ENCODE assay signal across 8 mouse cellular contexts in the genomic region with DNA sequence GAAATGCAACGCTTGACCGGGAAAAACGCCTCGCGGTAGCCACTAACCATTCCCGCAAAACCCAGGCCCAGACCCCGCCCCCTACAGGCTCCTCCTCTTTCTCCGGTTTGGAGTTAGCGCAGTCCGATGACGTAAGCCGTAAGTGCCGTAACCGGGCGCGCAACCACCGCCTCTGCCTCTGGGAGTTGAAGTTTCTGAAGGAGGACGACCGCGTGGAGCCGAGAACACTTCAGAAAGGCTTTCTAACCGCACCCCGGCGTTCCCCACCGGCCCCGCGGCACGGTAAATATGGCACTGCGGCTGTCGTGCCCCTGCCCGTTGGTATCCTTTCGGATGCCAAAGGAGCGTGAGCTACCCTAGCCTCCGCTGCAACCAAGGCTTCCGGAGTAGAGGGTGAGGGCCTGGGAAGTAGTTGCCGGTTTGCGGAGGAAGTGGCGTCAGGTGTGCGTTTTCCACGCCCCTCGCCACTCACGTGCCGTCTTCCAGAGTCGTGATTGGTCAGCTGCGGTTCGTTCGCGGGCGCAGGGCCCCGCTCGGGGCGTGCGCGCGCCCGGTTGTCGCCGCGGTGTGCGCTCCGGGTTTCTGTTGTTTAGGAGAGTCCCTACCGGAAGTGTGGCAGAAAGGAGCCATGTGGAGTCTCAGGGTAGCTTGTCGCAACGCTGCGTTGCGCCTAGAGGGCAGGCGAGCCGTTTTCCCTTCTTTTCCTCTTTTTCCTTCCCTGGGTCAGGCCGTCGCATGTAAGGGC. TPM values are rescaled to one million over a fixed set of nuclear protein-coding genes. Genes with fewer than 3 reads are reported as not detected.
DNase-seq lines count a peak whose midpoint lies in the region; ATAC-seq and TF ChIP-seq lines count a peak whose summit lies in the region.

A gene (plus strand): TSS at position 134 of the 745 bp plus-strand sequence.

- TF ChIP-seq CTCF in bone marrow macrophage, adult 2 months (IDR thresholded peaks at IDR 0.05; ENCODE audit: low read depth, low read length), result no peak
- peak; percentile 17; the same call in 1 of the 2 replicates for TF ChIP-seq CTCF in embryonic fibroblast, embryonic 13.5 days (IDR thresholded peaks at IDR 0.05; ENCODE audit: borderline replicate concordance, insufficient read depth, low read length)

- no peak for TF ChIP-seq POLR2A in bone marrow macrophage, adult 2 months (IDR thresholded peaks at IDR 0.05; ENCODE audit: borderline replicate concordance, low read depth, low read length)
- TF ChIP-seq POLR2A in embryonic fibroblast, embryonic 13.5 days (IDR thresholded peaks at IDR 0.05; ENCODE audit: low read depth, low read length), result peak; percentile 83

- H3K4me3 ChIP-seq in bone marrow macrophage, adult 2 months (ENCODE audit: insufficient read depth, low read length), result peak within 1 kb of the TSS; percentile 95
- peak within 1 kb of the TSS; percentile 78 for H3K4me3 ChIP-seq in embryonic fibroblast, embryonic 13.5 days (ENCODE audit: insufficient read depth, low read length)
- peak within 1 kb of the TSS; percentile 61 for H3K4me3 ChIP-seq in kidney, embryonic 14.5 days (ENCODE audit: low read length)
- H3K4me3 ChIP-seq in limb, embryonic 15.5 days, result peak within 1 kb of the TSS; percentile 75

- peak; percentile 99 for DNase-seq in A20 (ENCODE audit: low read depth, low spot score)
- DNase-seq in heart, adult 9 months (ENCODE audit: low spot score in 2 of 2), result peak; percentile 97 to 98
- DNase-seq in monocyte, adult 2 months (ENCODE audit: low read depth in 1 of 2, low spot score in 2 of 2), result peak; percentile 87 to 92
- peak; percentile 94 to 97 for DNase-seq in spleen, postnatal 36 days (ENCODE audit: low spot score in 2 of 2)

- no peaks in the 10 kb centered on the region for H3K9me3 ChIP-seq in kidney, embryonic 14.5 days (ENCODE audit: control insufficient read depth, low read length)
- H3K9me3 ChIP-seq in limb, embryonic 15.5 days, result no peaks in the 10 kb centered on the region

- H3K4me2 ChIP-seq in kidney, embryonic 14.5 days (replicated peaks; ENCODE audit: low read depth, low read length), result peak within 1 kb of the TSS; percentile 62
- peak within 1 kb of the TSS; percentile 59 for H3K4me2 ChIP-seq in limb, embryonic 15.5 days

- ATAC-seq in kidney, embryonic 14.5 days (ENCODE audit: low FRiP score, low TSS enrichment), result peak; percentile 98
- peak; percentile 99 for ATAC-seq in limb, embryonic 15.5 days (ENCODE audit: insufficient number of reproducible peaks, low FRiP score, low TSS enrichment, low read depth)

- no peaks in the 10 kb centered on the region for H3K36me3 ChIP-seq in kidney, embryonic 14.5 days (ENCODE audit: control insufficient read depth, insufficient read depth, low read length)
- H3K36me3 ChIP-seq in limb, embryonic 15.5 days, result no peaks in the 10 kb centered on the region

- H3K9ac ChIP-seq in kidney, embryonic 14.5 days (ENCODE audit: low read depth, low read length), result peak within 1 kb of the TSS; percentile 82
- peak within 1 kb of the TSS; percentile 80 for H3K9ac ChIP-seq in limb, embryonic 15.5 days

- peak within 1 kb of the TSS; percentile 100 for H3K27ac ChIP-seq in bone marrow macrophage, adult 2 months (ENCODE audit: insufficient read depth, low read depth, low read length)
- H3K27ac ChIP-seq in embryonic fibroblast, embryonic 13.5 days (ENCODE audit: insufficient read depth, low read length), result peak within 1 kb of the TSS; percentile 98
- H3K27ac ChIP-seq in kidney, embryonic 14.5 days (ENCODE audit: low read depth, low read length), result peak within 1 kb of the TSS; percentile 100
- H3K27ac ChIP-seq in limb, embryonic 15.5 days, result peak within 1 kb of the TSS; percentile 100

- WGBS in kidney, embryonic 14.5 days, result under 1% methylated on average over 70 of the region's 70 CpGs
- WGBS in limb, embryonic 15.5 days, result under 1% methylated on average over 70 of the region's 70 CpGs

- peaks cover 2% of the 10 kb centered on the region; the same call in 1 of the 2 replicates for H3K4me1 ChIP-seq in bone marrow macrophage, adult 2 months (ENCODE audit: control insufficient read depth, insufficient read depth, low read length)
- H3K4me1 ChIP-seq in embryonic fibroblast, embryonic 13.5 days (ENCODE audit: control insufficient read depth, insufficient read depth, low read length), result no peaks in the 10 kb centered on the region
- H3K4me1 ChIP-seq in kidney, embryonic 14.5 days (ENCODE audit: control insufficient read depth, insufficient read depth, low read length), result 0 out of 2 replicates have a peak, but pooled peaks cover 2% of the 10 kb centered on the region
- peaks cover 3% of the 10 kb centered on the region; the same call in 1 of the 2 replicates for H3K4me1 ChIP-seq in limb, embryonic 15.5 days

- H3K27me3 ChIP-seq in kidney, embryonic 14.5 days (ENCODE audit: control insufficient read depth, insufficient read depth, low read length), result no peaks in the 10 kb centered on the region
- no peaks in the 10 kb centered on the region for H3K27me3 ChIP-seq in limb, embryonic 15.5 days

RNA-seq across cellular contexts. Expression of the gene that starts here (rescaled TPM):
- polyA plus RNA-seq in bone marrow macrophage, adult 2 months (2012; ENCODE audit: insufficient read depth, insufficient read length, missing spikeins), result 2.6 and 4.7 TPM in 2 replicates
- polyA plus RNA-seq in embryonic fibroblast, embryonic 13.5 days (2011; ENCODE audit: insufficient read length, low read depth, missing spikeins), result 15.1 and 16.1 TPM in 2 replicates
- polyA plus RNA-seq in kidney, embryonic 14.5 days (2014; fragmentation: Nextera tagmentation; extraction: Ambion mirVana), result 15.7 and 15.8 TPM in 2 replicates
- 9.0 and 9.9 TPM in 2 replicates for polyA plus RNA-seq in limb, embryonic 15.5 days (2015; fragmentation: Nextera tagmentation; extraction: Ambion mirVana)

Comparison
In these comparisons a context has a peak if more than half of its experiments do, and no peak if none do; other contexts are left out.
1. Peak in every context shown above with its lines: DNase-seq, ATAC-seq, H3K4me3 ChIP-seq and H3K27ac ChIP-seq.